Mouse (Mus musculus): ENCODE measurements around the gene Tnik. TPM values are rescaled to one million over a fixed set of nuclear protein-coding genes. Genes with fewer than 3 reads are reported as not detected.

The Tnik gene
- polyA plus RNA-seq, 1 experiment from 2014 or later: 15.9 TPM

- DNase-seq (ENCODE audit: low spot score) (no peak), ATAC-seq (replicated peaks; ENCODE audit: insufficient number of reproducible peaks, low FRiP score, low TSS enrichment, low read depth) (no peak)
- H3K4me3 ChIP-seq (ENCODE audit: low read depth, low read length): no peak overlapping the region
- no peaks in the 10 kb centered on the region for H3K9me3 ChIP-seq (replicated peaks; ENCODE audit: control insufficient read depth, low read length)
- H3K9ac ChIP-seq (replicated peaks; ENCODE audit: low read length): no peak overlapping the region
- H3K27ac ChIP-seq (replicated peaks; ENCODE audit: low read depth, low read length): no peak overlapping the region
- no peak overlapping the region for H3K4me2 ChIP-seq (ENCODE audit: low read depth, low read length)
- H3K4me1 ChIP-seq (ENCODE audit: control insufficient read depth, insufficient read depth, low read length): no peaks in the 10 kb centered on the region
- WGBS: 90% methylated on average over 4 of the region's 4 CpGs
- no peaks in the 10 kb centered on the region for H3K36me3 ChIP-seq (replicated peaks; ENCODE audit: control insufficient read depth, insufficient read depth, low read depth, low read length)
- no peaks in the 10 kb centered on the region for H3K27me3 ChIP-seq (ENCODE audit: control insufficient read depth, insufficient read depth, low read length)
Observed at GRCm38 (mm10) chr3:28636778-28637177, 373.8 kb downstream of the Tnik start.

GRCm38 (mm10) chr3:28638957-28639356 is 375.9 kb downstream of the Tnik start:
- DNase-seq (ENCODE audit: low spot score): no peak
- WGBS: 92% methylated on average over 2 of the region's 2 CpGs
- Histone ChIP-seq H3K36me3 (replicated peaks; ENCODE audit: control insufficient read depth, insufficient read depth, low read depth, low read length) (no peaks in the 10 kb centered on the region), H3K4me1 (ENCODE audit: control insufficient read depth, insufficient read depth, low read length) (no peaks in the 10 kb centered on the region), H3K27ac (replicated peaks; ENCODE audit: low read depth, low read length) (no peak overlapping the region), H3K4me3 (ENCODE audit: low read depth, low read length) (no peak overlapping the region), H3K9me3 (replicated peaks; ENCODE audit: control insufficient read depth, low read length) (no peaks in the 10 kb centered on the region), H3K4me2 (ENCODE audit: low read depth, low read length) (no peak overlapping the region), H3K27me3 (ENCODE audit: control insufficient read depth, insufficient read depth, low read length) (no peaks in the 10 kb centered on the region), H3K9ac (replicated peaks; ENCODE audit: low read length) (no peak overlapping the region)
- ATAC-seq (replicated peaks; ENCODE audit: insufficient number of reproducible peaks, low FRiP score, low TSS enrichment, low read depth): no peak

GRCm38 (mm10) chr3:28643252-28643947 is 380.4 kb downstream of the Tnik start:
- no peaks in the 10 kb centered on the region for H3K27me3 ChIP-seq (ENCODE audit: control insufficient read depth, insufficient read depth, low read length)
- DNase-seq (ENCODE audit: low spot score): no peak
- H3K4me1 ChIP-seq (ENCODE audit: control insufficient read depth, insufficient read depth, low read length): no peaks in the 10 kb centered on the region
- no peak overlapping the region for H3K27ac ChIP-seq (replicated peaks; ENCODE audit: low read depth, low read length)
- ATAC-seq (replicated peaks; ENCODE audit: insufficient number of reproducible peaks, low FRiP score, low TSS enrichment, low read depth): no peak
- 84% methylated on average over 9 of the region's 9 CpGs for WGBS
- no peak overlapping the region for H3K9ac ChIP-seq (replicated peaks; ENCODE audit: low read length)
- H3K36me3 ChIP-seq (replicated peaks; ENCODE audit: control insufficient read depth, insufficient read depth, low read depth, low read length): no peaks in the 10 kb centered on the region
- no peak overlapping the region for H3K4me3 ChIP-seq (ENCODE audit: low read depth, low read length)
- no peak overlapping the region for H3K4me2 ChIP-seq (ENCODE audit: low read depth, low read length)
- no peaks in the 10 kb centered on the region for H3K9me3 ChIP-seq (replicated peaks; ENCODE audit: control insufficient read depth, low read length)

DNA sequence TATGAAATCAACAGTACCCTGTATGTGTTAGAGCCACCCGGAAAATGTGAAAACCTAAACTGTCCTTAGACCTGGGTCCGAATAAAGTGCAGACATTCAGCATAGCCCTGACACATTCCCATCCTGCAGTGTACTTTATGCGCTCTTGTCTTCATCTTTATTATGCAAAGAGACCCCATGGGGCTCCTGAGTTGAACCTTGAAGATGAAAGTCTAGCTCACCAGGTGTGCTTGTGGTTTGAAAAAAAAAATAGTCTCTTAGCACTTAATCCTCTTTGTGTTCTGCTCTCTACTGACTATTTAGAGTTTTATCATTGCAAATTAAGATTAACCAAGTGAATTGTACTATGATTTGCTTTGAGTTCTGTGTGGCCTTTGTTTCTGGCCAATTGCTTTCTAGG is 389.6 kb downstream of the Tnik start:
- H3K36me3 ChIP-seq (replicated peaks; ENCODE audit: control insufficient read depth, insufficient read depth, low read depth, low read length): no peaks in the 10 kb centered on the region; the same call in 1 of the 2 replicates
- H3K9ac ChIP-seq (replicated peaks; ENCODE audit: low read length): no peak overlapping the region
- 60% methylated on average over 3 of the region's 3 CpGs for WGBS
- no peak for ATAC-seq (replicated peaks; ENCODE audit: insufficient number of reproducible peaks, low FRiP score, low TSS enrichment, low read depth)
- no peak overlapping the region for H3K27ac ChIP-seq (replicated peaks; ENCODE audit: low read depth, low read length)
- no peak overlapping the region for H3K4me2 ChIP-seq (ENCODE audit: low read depth, low read length)
- no peaks in the 10 kb centered on the region for H3K27me3 ChIP-seq (ENCODE audit: control insufficient read depth, insufficient read depth, low read length)
- no peak for DNase-seq (ENCODE audit: low spot score)
- H3K4me1 ChIP-seq (ENCODE audit: control insufficient read depth, insufficient read depth, low read length): no peaks in the 10 kb centered on the region
- H3K4me3 ChIP-seq (ENCODE audit: low read depth, low read length): no peak overlapping the region
- H3K9me3 ChIP-seq (replicated peaks; ENCODE audit: control insufficient read depth, low read length): no peaks in the 10 kb centered on the region

- H3K9me3 ChIP-seq (replicated peaks; ENCODE audit: control insufficient read depth, low read length): no peaks in the 10 kb centered on the region
- 84% methylated on average over 3 of the region's 3 CpGs for WGBS
- no peak for DNase-seq (ENCODE audit: low spot score)
Observed at GRCm38 (mm10) chr3:28653043-28653442, 390.0 kb downstream of the Tnik start.

GRCm38 (mm10) chr3:28654740-28655139 is 391.7 kb downstream of the Tnik start:
- DNase-seq (ENCODE audit: low spot score): no peak
- no peak overlapping the region for H3K4me2 ChIP-seq (ENCODE audit: low read depth, low read length)
- ATAC-seq (replicated peaks; ENCODE audit: insufficient number of reproducible peaks, low FRiP score, low TSS enrichment, low read depth): no peak
- no peaks in the 10 kb centered on the region for H3K9me3 ChIP-seq (replicated peaks; ENCODE audit: control insufficient read depth, low read length)
- H3K4me3 ChIP-seq (ENCODE audit: low read depth, low read length): no peak overlapping the region
- H3K36me3 ChIP-seq (replicated peaks; ENCODE audit: control insufficient read depth, insufficient read depth, low read depth, low read length): no peaks in the 10 kb centered on the region; the same call in 1 of the 2 replicates
- H3K27me3 ChIP-seq (ENCODE audit: control insufficient read depth, insufficient read depth, low read length): no peaks in the 10 kb centered on the region
- no peaks in the 10 kb centered on the region for H3K4me1 ChIP-seq (ENCODE audit: control insufficient read depth, insufficient read depth, low read length)
- no peak overlapping the region for H3K9ac ChIP-seq (replicated peaks; ENCODE audit: low read length)
- H3K27ac ChIP-seq (replicated peaks; ENCODE audit: low read depth, low read length): no peak overlapping the region

More at GRCm38 (mm10) chr3:28653043-28653442, 390.0 kb downstream of the Tnik start:
- Histone ChIP-seq H3K4me3 (ENCODE audit: low read depth, low read length) (no peak overlapping the region), H3K4me2 (ENCODE audit: low read depth, low read length) (no peak overlapping the region), H3K9ac (replicated peaks; ENCODE audit: low read length) (no peak overlapping the region), H3K27ac (replicated peaks; ENCODE audit: low read depth, low read length) (no peak overlapping the region), H3K27me3 (ENCODE audit: control insufficient read depth, insufficient read depth, low read length) (no peaks in the 10 kb centered on the region), H3K4me1 (ENCODE audit: control insufficient read depth, insufficient read depth, low read length) (no peaks in the 10 kb centered on the region), H3K36me3 (replicated peaks; ENCODE audit: control insufficient read depth, insufficient read depth, low read depth, low read length) (no peaks in the 10 kb centered on the region; the same call in 1 of the 2 replicates)
- no peak for ATAC-seq (replicated peaks; ENCODE audit: insufficient number of reproducible peaks, low FRiP score, low TSS enrichment, low read depth)

GRCm38 (mm10) chr3:28658349-28658748 is 395.3 kb downstream of the Tnik start:
- H3K4me2 ChIP-seq (ENCODE audit: low read depth, low read length): no peak overlapping the region
- WGBS: 54% methylated on average over 1 of the region's 1 CpGs
- DNase-seq (ENCODE audit: low spot score) (no peak), ATAC-seq (replicated peaks; ENCODE audit: insufficient number of reproducible peaks, low FRiP score, low TSS enrichment, low read depth) (no peak)
- no peak overlapping the region for H3K27ac ChIP-seq (replicated peaks; ENCODE audit: low read depth, low read length)
- H3K27me3 ChIP-seq (ENCODE audit: control insufficient read depth, insufficient read depth, low read length): no peaks in the 10 kb centered on the region
- no peaks in the 10 kb centered on the region for H3K36me3 ChIP-seq (replicated peaks; ENCODE audit: control insufficient read depth, insufficient read depth, low read depth, low read length)
- H3K4me1 ChIP-seq (ENCODE audit: control insufficient read depth, insufficient read depth, low read length): no peaks in the 10 kb centered on the region
- no peaks in the 10 kb centered on the region for H3K9me3 ChIP-seq (replicated peaks; ENCODE audit: control insufficient read depth, low read length)
- no peak overlapping the region for H3K9ac ChIP-seq (replicated peaks; ENCODE audit: low read length)
- H3K4me3 ChIP-seq (ENCODE audit: low read depth, low read length): no peak overlapping the region

- Histone ChIP-seq H3K36me3 (replicated peaks; ENCODE audit: control insufficient read depth, insufficient read depth, low read depth, low read length) (no peaks in the 10 kb centered on the region), H3K4me3 (ENCODE audit: low read depth, low read length) (no peak overlapping the region), H3K9me3 (replicated peaks; ENCODE audit: control insufficient read depth, low read length) (no peaks in the 10 kb centered on the region), H3K27me3 (ENCODE audit: control insufficient read depth, insufficient read depth, low read length) (no peaks in the 10 kb centered on the region), H3K27ac (replicated peaks; ENCODE audit: low read depth, low read length) (no peak overlapping the region), H3K9ac (replicated peaks; ENCODE audit: low read length) (no peak overlapping the region), H3K4me2 (ENCODE audit: low read depth, low read length) (no peak overlapping the region), H3K4me1 (ENCODE audit: control insufficient read depth, insufficient read depth, low read length) (no peaks in the 10 kb centered on the region)
- ATAC-seq (replicated peaks; ENCODE audit: insufficient number of reproducible peaks, low FRiP score, low TSS enrichment, low read depth) (no peak), DNase-seq (ENCODE audit: low spot score) (no peak)
- WGBS: 85% methylated on average over 7 of the region's 7 CpGs
Observed at GRCm38 (mm10) chr3:28680851-28681250, 417.8 kb downstream of the Tnik start.

Data from embryonic facial prominence, embryonic 11.5 days (tissue).